Mouse (Mus musculus): Measurements from ENCODE around the gene Rps3.

DNA sequence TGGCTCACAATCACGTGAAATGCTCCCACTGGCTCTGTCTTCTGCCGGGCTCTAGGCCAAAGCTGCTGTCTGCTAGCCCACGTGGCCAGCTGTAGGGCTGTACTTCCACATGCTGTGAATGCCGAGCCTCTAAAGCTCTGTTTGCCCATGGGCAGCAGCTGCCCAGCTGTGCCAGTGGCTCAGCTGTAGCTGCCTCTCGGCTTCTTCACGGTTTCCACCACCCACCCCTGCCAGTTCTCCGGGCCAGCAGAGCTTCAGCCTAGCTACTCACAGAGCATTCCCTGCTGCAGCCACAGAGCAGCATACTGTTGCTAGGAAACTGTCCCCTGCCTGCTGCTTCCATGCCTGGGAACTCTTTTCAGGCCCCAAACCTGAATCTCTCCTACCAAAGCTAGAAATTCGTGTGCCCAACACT, 26.6 kb upstream of the Rps3 start:
- TF ChIP-seq CTCF (IDR thresholded peaks at IDR 0.05; ENCODE audit: low read depth) (no peak), EP300 (IDR thresholded peaks at IDR 0.05; ENCODE audit: low read depth) (no peak)

Measured in liver, embryonic 14.5 days (tissue).